Mouse (Mus musculus) heart, embryonic 13.5 days (tissue): ENCODE results near the gene Bcl2l14. TPM values are rescaled to one million over a fixed set of nuclear protein-coding genes. Genes with fewer than 3 reads are reported as not detected.

Source experiments
- ATAC-seq: fragments of 200-750 bp; cut with Nextera tagmentation; 2 replicates; pipeline ENCODE4 v1.8.0; 2017; ENCODE audit warnings: moderate TSS enrichment; ENCODE audit not compliant: insufficient number of reproducible peaks, low FRiP score, low TSS enrichment; ENCODE audit errors: extremely low read depth
- H3K27ac ChIP-seq: fragments of 300-500 bp; sonication (generic); replicated peaks from 2 replicates; pipeline ENCODE4 v1.5.1; 2015; ENCODE audit warnings: moderate library complexity, mild to moderate bottlenecking, inconsistent platforms
- H3K27me3 ChIP-seq: fragments of 300-500 bp; sonication (generic); replicated peaks from 2 replicates; pipeline ENCODE4 v1.6.1; 2015; ENCODE audit warnings: mild to moderate bottlenecking, inconsistent platforms
- H3K36me3 ChIP-seq: fragments of 300-500 bp; sonication (generic); 2 replicates; pipeline ENCODE4 v1.6.1; 2015; ENCODE audit warnings: mild to moderate bottlenecking, inconsistent platforms
- H3K4me1 ChIP-seq: fragments of 300-500 bp; sonication (generic); 2 replicates; pipeline ENCODE4 v1.6.1; 2015; ENCODE audit warnings: inconsistent platforms
- H3K4me2 ChIP-seq: fragments of 300-500 bp; sonication (generic); 2 replicates; pipeline ENCODE4 v1.6.1; 2015; ENCODE audit warnings: inconsistent platforms, mild to moderate bottlenecking, moderate library complexity
- H3K4me3 ChIP-seq: fragments of 300-500 bp; sonication (generic); 2 replicates; pipeline ENCODE4 v1.5.1; 2015; ENCODE audit warnings: moderate library complexity, mild to moderate bottlenecking, inconsistent platforms
- H3K9ac ChIP-seq: fragments of 300-500 bp; sonication (generic); 2 replicates; pipeline ENCODE4 v1.6.1; 2015; ENCODE audit warnings: inconsistent platforms, mild to moderate bottlenecking, moderate library complexity
- H3K9me3 ChIP-seq: fragments of 300-500 bp; sonication (generic); 2 replicates; pipeline ENCODE4 v1.6.1; 2016; ENCODE audit warnings: inconsistent platforms
- WGBS: fragments of 180-500 bp; shearing (Covaris S2); methylation state at CpG from one replicate; pipeline ENCODE4 v1.1.7; 2015; ENCODE audit warnings: mixed read lengths; 5-methylcytosine and 5-hydroxymethylcytosine counted together
- polyA plus RNA-seq: library from polyadenylated mRNA; unstranded; fragments of >200 nt; fragmentation: Nextera tagmentation; extraction: Ambion mirVana; gene quantifications from 2 replicates; pipeline ENCODE4 v1.2.1, GENCODE M21; 2015

Gene Bcl2l14
- polyA plus RNA-seq, 1 experiment from 2014 or later, result 0.48 TPM

GRCm38 (mm10) chr6:134377201-134377600 lies 18.9 kb upstream of the Bcl2l14 start:
- Histone ChIP-seq H3K36me3 (no peaks in the 10 kb centered on the region), H3K4me3 (no peak overlapping the region), H3K9me3 (peaks cover 5% of the 10 kb centered on the region; the same call in 1 of the 2 replicates), H3K4me1 (0 out of 2 replicates have a peak, but pooled peaks cover 5% of the 10 kb centered on the region), H3K4me2 (no peak overlapping the region), H3K27me3 (no peaks in the 10 kb centered on the region), H3K27ac (no peak overlapping the region), H3K9ac (no peak overlapping the region)
- WGBS, result 62% methylated on average over 5 of the region's 5 CpGs
- no peak for ATAC-seq

- WGBS, result 67% methylated on average over 3 of the region's 3 CpGs
- H3K4me2 ChIP-seq, result no peak overlapping the region
- H3K9ac ChIP-seq, result no peak overlapping the region
- H3K4me1 ChIP-seq, result 0 out of 2 replicates have a peak, but pooled peaks cover 5% of the 10 kb centered on the region
- H3K36me3 ChIP-seq, result no peaks in the 10 kb centered on the region
- H3K4me3 ChIP-seq, result no peak overlapping the region
- H3K27me3 ChIP-seq, result no peaks in the 10 kb centered on the region
- H3K9me3 ChIP-seq, result peaks cover 5% of the 10 kb centered on the region; the same call in 1 of the 2 replicates
- ATAC-seq, result no peak
- H3K27ac ChIP-seq, result no peak overlapping the region
These were observed 18.3 kb upstream of the Bcl2l14 start for GRCm38 (mm10) chr6:134377856-134378255.

GRCm38 (mm10) chr6:134381462-134381861 lies 14.7 kb upstream of the Bcl2l14 start:
- Histone ChIP-seq H3K9ac (no peak overlapping the region), H3K4me2 (no peak overlapping the region), H3K27me3 (no peaks in the 10 kb centered on the region), H3K4me1 (0 out of 2 replicates have a peak, but pooled peaks cover 5% of the 10 kb centered on the region), H3K4me3 (no peak overlapping the region), H3K9me3 (peaks cover 5% of the 10 kb centered on the region; the same call in 1 of the 2 replicates), H3K36me3 (no peaks in the 10 kb centered on the region), H3K27ac (no peak overlapping the region)
- 71% methylated on average over 6 of the region's 6 CpGs for WGBS
- ATAC-seq, result no peak

GRCm38 (mm10) chr6:134385931-134386330 lies 10.2 kb upstream of the Bcl2l14 start:
- Histone ChIP-seq H3K4me1 (no peaks in the 10 kb centered on the region), H3K4me2 (no peak overlapping the region), H3K27ac (no peak overlapping the region), H3K27me3 (no peaks in the 10 kb centered on the region), H3K9me3 (no peaks in the 10 kb centered on the region), H3K4me3 (no peak overlapping the region), H3K36me3 (no peaks in the 10 kb centered on the region), H3K9ac (no peak overlapping the region)
- no peak for ATAC-seq
- 79% methylated on average over 6 of the region's 6 CpGs for WGBS

GRCm38 (mm10) chr6:134387396-134387795 lies 8.7 kb upstream of the Bcl2l14 start:
- H3K27ac ChIP-seq, result no peak overlapping the region
- 87% methylated on average over 10 of the region's 10 CpGs for WGBS
- no peaks in the 10 kb centered on the region for H3K9me3 ChIP-seq
- no peak for ATAC-seq
- H3K4me3 ChIP-seq, result no peak overlapping the region
- H3K36me3 ChIP-seq, result no peaks in the 10 kb centered on the region
- no peaks in the 10 kb centered on the region for H3K4me1 ChIP-seq
- H3K27me3 ChIP-seq, result no peaks in the 10 kb centered on the region
- H3K9ac ChIP-seq, result no peak overlapping the region
- no peak overlapping the region for H3K4me2 ChIP-seq

GRCm38 (mm10) chr6:134388424-134389110 lies 7.6 kb upstream of the Bcl2l14 start:
- H3K9ac ChIP-seq, result no peak overlapping the region
- no peaks in the 10 kb centered on the region for H3K27me3 ChIP-seq
- WGBS, result 80% methylated on average over 24 of the region's 24 CpGs
- no peak for ATAC-seq
- H3K4me2 ChIP-seq, result no peak overlapping the region
- H3K27ac ChIP-seq, result no peak overlapping the region
- no peaks in the 10 kb centered on the region for H3K36me3 ChIP-seq
- H3K4me3 ChIP-seq, result no peak overlapping the region
- no peaks in the 10 kb centered on the region for H3K4me1 ChIP-seq
- H3K9me3 ChIP-seq, result no peaks in the 10 kb centered on the region

DNA sequence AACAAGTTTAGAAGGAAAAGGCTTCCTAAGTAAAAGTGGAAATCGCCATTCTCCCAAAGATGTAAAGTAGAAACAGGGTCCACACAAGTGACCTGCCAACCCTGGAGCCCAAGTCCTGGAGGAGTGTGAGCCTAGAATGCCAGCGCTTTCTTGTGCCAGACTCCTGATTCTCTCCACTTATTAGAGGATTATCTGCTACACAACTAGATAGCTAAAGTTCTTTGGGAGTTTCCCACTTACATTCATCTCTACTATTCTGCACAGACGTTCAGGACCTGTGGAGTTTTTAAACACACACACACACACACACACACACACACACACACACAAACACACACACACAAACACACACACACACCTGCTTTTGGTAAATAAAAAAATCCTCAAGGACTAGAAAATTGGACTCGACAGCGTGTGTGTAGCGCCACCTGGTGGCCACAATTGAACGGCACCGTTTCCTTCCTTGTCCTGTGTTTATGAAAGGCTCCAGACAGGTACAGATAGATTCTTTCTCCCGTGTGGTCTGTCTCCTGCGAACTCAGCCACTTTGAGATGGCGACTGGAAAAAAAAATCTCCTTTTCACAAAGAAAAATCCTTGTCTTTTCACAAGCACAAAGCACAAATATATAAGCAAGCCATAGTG lies 6.7 kb upstream of the Bcl2l14 start:
- no peaks in the 10 kb centered on the region for H3K9me3 ChIP-seq
- H3K4me3 ChIP-seq, result no peak overlapping the region
- H3K9ac ChIP-seq, result peak overlapping the region; percentile 33; the same call in 1 of the 2 replicates
- no peak overlapping the region for H3K4me2 ChIP-seq
- ATAC-seq, result no peak
- no peaks in the 10 kb centered on the region for H3K36me3 ChIP-seq
- H3K4me1 ChIP-seq, result no peaks in the 10 kb centered on the region
- no peaks in the 10 kb centered on the region for H3K27me3 ChIP-seq
- H3K27ac ChIP-seq, result no peak overlapping the region
- WGBS, result 15% methylated on average over 11 of the region's 11 CpGs

GRCm38 (mm10) chr6:134389917-134390316 lies 6.2 kb upstream of the Bcl2l14 start:
- 54% methylated on average over 8 of the region's 8 CpGs for WGBS
- Histone ChIP-seq H3K9ac (peak overlapping the region; percentile 33; the same call in 1 of the 2 replicates), H3K4me3 (no peak overlapping the region), H3K9me3 (no peaks in the 10 kb centered on the region), H3K27me3 (no peaks in the 10 kb centered on the region), H3K27ac (no peak overlapping the region), H3K36me3 (no peaks in the 10 kb centered on the region), H3K4me1 (no peaks in the 10 kb centered on the region), H3K4me2 (no peak overlapping the region)
- ATAC-seq, result no peak

- Histone ChIP-seq H3K36me3 (no peaks in the 10 kb centered on the region), H3K9me3 (no peaks in the 10 kb centered on the region), H3K4me1 (no peaks in the 10 kb centered on the region), H3K4me2 (no peak overlapping the region), H3K27ac (no peak overlapping the region), H3K9ac (no peak overlapping the region), H3K27me3 (no peaks in the 10 kb centered on the region), H3K4me3 (no peak overlapping the region)
- WGBS, result 69% methylated on average over 2 of the region's 2 CpGs
- no peak for ATAC-seq
These were observed 5.3 kb upstream of the Bcl2l14 start for GRCm38 (mm10) chr6:134390837-134391236.

- Histone ChIP-seq H3K9me3 (no peaks in the 10 kb centered on the region), H3K4me2 (peak overlapping the region; percentile 30; the same call in 1 of the 2 replicates), H3K4me3 (no peak overlapping the region), H3K27me3 (no peaks in the 10 kb centered on the region; the same call in 1 of the 2 replicates), H3K36me3 (no peaks in the 10 kb centered on the region), H3K9ac (0 out of 2 replicates have a peak overlapping the region, but pooled peaks have one; percentile 37), H3K27ac (no peak overlapping the region), H3K4me1 (no peaks in the 10 kb centered on the region)
- WGBS, result 31% methylated on average over 16 of the region's 16 CpGs
- no peak for ATAC-seq
These were observed 7.0 kb downstream of the Bcl2l14 start for GRCm38 (mm10) chr6:134402914-134403683.

DNA sequence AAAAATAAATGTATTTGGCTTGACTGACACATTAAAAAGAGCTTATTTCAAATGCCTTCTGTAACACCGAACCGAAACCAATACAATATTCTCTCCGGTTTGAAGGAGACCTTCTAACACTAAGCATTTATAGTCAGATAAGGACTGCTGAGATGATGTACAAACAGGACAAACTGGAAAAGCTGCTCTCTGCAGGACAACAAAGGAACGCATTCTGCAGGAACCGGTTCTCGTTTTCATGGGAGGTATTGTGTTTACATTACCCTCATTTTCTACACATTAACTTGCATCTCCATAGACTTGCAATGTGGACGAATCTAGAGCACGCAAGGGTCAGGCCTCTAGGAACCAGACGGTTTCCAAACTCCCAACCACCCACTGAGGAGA lies 7.6 kb downstream of the Bcl2l14 start:
- no peak overlapping the region for H3K27ac ChIP-seq

More for the DNA sequence above, 7.6 kb downstream of the Bcl2l14 start:
- WGBS, result 83% methylated on average over 9 of the region's 9 CpGs
- no peak for ATAC-seq
- Histone ChIP-seq H3K4me1 (no peaks in the 10 kb centered on the region), H3K4me3 (no peak overlapping the region), H3K4me2 (no peak overlapping the region), H3K36me3 (no peaks in the 10 kb centered on the region), H3K9me3 (no peaks in the 10 kb centered on the region), H3K9ac (no peak overlapping the region), H3K27me3 (no peaks in the 10 kb centered on the region; the same call in 1 of the 2 replicates)
